Comparison of ENCODE assay signal across 12 mouse cellular contexts in the genomic region with DNA sequence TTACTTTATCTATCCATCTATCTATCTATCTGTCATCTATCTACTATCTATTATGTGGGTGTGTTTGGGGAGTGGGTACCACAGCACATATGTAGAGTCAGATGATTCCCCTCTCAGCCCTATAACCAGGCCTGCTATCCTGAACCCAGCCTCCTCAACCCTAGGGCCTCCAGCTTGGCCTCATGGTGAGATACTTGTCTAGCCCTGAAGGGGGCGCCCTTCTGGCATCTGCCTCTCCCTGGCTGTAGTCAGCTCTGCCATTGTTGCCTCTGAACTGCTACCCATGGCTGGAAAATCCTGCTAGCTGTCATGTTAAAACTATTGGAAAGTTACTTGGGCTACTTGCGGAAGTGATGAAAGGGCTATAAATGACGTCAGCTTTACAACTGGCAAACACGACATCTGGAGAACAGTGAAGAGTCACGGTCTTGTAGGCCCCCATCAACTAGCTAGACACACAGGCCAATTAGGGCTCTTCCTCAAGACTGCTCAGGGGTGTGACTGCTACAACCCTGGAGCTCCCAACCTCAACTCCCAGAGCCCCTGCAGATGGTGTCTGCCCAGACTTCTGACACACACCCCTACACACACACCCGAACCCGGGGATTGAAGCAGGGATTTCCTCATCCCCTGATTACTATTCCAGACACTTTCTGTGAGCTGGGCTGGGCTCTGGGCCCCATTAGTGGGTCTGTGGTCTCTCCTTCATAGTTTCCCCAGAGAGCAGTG.
A peak's percentile ranks its signal among the peaks of the same experiment; 100 is the strongest.
DNase-seq lines count a peak whose midpoint lies in the region; ATAC-seq and TF ChIP-seq lines count a peak whose summit lies in the region.
"Had no signal": no experiment of that assay in that cellular context is flagged by ENCODE, and none has a peak within 500 bp of the region (broad histone marks: within the 10 kb centered on the region; RNA-seq: fewer than 3 reads in every experiment).

No protein-coding gene starts in this region.

- H3K4me3 ChIP-seq in lung, adult 2 months (replicated peaks; ENCODE audit: extremely low read depth, low read depth, low read length) = no peak overlapping the region
- no peak overlapping the region for H3K4me3 ChIP-seq in lung, postnatal 0 days (ENCODE audit: low read depth, low read length)
- no peak overlapping the region for H3K4me3 ChIP-seq in intestine, embryonic 15.5 days (replicated peaks)
- H3K4me3 ChIP-seq: forebrain, embryonic 12.5 days; neural tube, embryonic 12.5 days had no signal

- H3K4me2 ChIP-seq in lung, postnatal 0 days (replicated peaks; ENCODE audit: low read depth, low read length) = no peak overlapping the region
- no peak overlapping the region for H3K4me2 ChIP-seq in intestine, embryonic 15.5 days (replicated peaks)
- H3K4me2 ChIP-seq: forebrain, embryonic 12.5 days; neural tube, embryonic 12.5 days had no signal

- TF ChIP-seq CTCF in lung, adult 2 months (IDR thresholded peaks at IDR 0.05; ENCODE audit: insufficient read depth, low read length) = 0 out of 2 replicates have a peak, but pooled peaks have one; percentile 9
- no peak; the same call in 1 of the 2 replicates for TF ChIP-seq CTCF in lung, postnatal 0 days (IDR thresholded peaks at IDR 0.05)

- no peaks in the 10 kb centered on the region for H3K27me3 ChIP-seq in lung, postnatal 0 days (replicated peaks; ENCODE audit: insufficient read depth, low read length)
- no peaks in the 10 kb centered on the region for H3K27me3 ChIP-seq in intestine, embryonic 15.5 days (replicated peaks)
- H3K27me3 ChIP-seq: forebrain, embryonic 12.5 days; neural tube, embryonic 12.5 days had no signal

- H3K27ac ChIP-seq in lung, postnatal 0 days (ENCODE audit: low read length) = no peak overlapping the region
- H3K27ac ChIP-seq in intestine, embryonic 15.5 days = no peak overlapping the region
- H3K27ac ChIP-seq: forebrain, embryonic 12.5 days; neural tube, embryonic 12.5 days had no signal

- no peak overlapping the region for H3K9ac ChIP-seq in lung, postnatal 0 days (replicated peaks; ENCODE audit: low read depth)
- H3K9ac ChIP-seq in intestine, embryonic 15.5 days = no peak overlapping the region
- H3K9ac ChIP-seq: forebrain, embryonic 12.5 days; neural tube, embryonic 12.5 days had no signal

- ATAC-seq in lung, postnatal 0 days = no peak
- ATAC-seq in intestine, embryonic 15.5 days = peak; percentile 67

- H3K9me3 ChIP-seq in lung, postnatal 0 days (ENCODE audit: low read length) = no peaks in the 10 kb centered on the region
- no peaks in the 10 kb centered on the region for H3K9me3 ChIP-seq in intestine, embryonic 15.5 days
- H3K9me3 ChIP-seq: forebrain, embryonic 12.5 days; neural tube, embryonic 12.5 days had no signal

- no peak for TF ChIP-seq EP300 in lung, postnatal 0 days (IDR thresholded peaks at IDR 0.05)

- no peak for DNase-seq in lung, adult 2 months
- DNase-seq in lung, postnatal 0 days (ENCODE audit: low spot score) = no peak
- peak; percentile 18 for DNase-seq in T-cell, adult 2 months (ENCODE audit: low spot score)
- peak; percentile 10 for DNase-seq in thymus, postnatal 0 days (ENCODE audit: low spot score)
- DNase-seq in right cerebral cortex, adult 2 months (ENCODE audit: low spot score in 2 of 2) = no peak
- DNase-seq in embryo, embryonic 10.5 days (ENCODE audit: low spot score) = no peak
- DNase-seq: embryo, embryonic 11 days; kidney, postnatal 4 days; lung, postnatal 14 days had no signal

- no peaks in the 10 kb centered on the region for H3K36me3 ChIP-seq in lung, postnatal 0 days (ENCODE audit: insufficient read depth, low read length)
- H3K36me3 ChIP-seq in intestine, embryonic 15.5 days = no peaks in the 10 kb centered on the region
- H3K36me3 ChIP-seq: forebrain, embryonic 12.5 days; neural tube, embryonic 12.5 days had no signal

- no peak for TF ChIP-seq POLR2A in lung, adult 2 months (IDR thresholded peaks at IDR 0.05; ENCODE audit: borderline replicate concordance, extremely low read depth, low read depth, low read length)

- no peaks in the 10 kb centered on the region for H3K4me1 ChIP-seq in lung, adult 2 months (ENCODE audit: control insufficient read depth, insufficient read depth, low read length)
- H3K4me1 ChIP-seq in lung, postnatal 0 days (ENCODE audit: insufficient read depth, low read depth, low read length) = no peaks in the 10 kb centered on the region
- no peaks in the 10 kb centered on the region for H3K4me1 ChIP-seq in intestine, embryonic 15.5 days (replicated peaks)
- H3K4me1 ChIP-seq: forebrain, embryonic 12.5 days; neural tube, embryonic 12.5 days had no signal

- 75% methylated on average over 7 of the region's 7 CpGs for WGBS in lung, adult 2 months
- 63% methylated on average over 7 of the region's 7 CpGs for WGBS in lung, postnatal 0 days
- 37% methylated on average over 7 of the region's 7 CpGs for WGBS in intestine, embryonic 15.5 days

Comparison
In these comparisons a context has a peak if more than half of its experiments do, and no peak if none do; other contexts are left out.
1. DNase-seq: peak in T-cell, adult 2 months (single experiment) and thymus, postnatal 0 days (single experiment); none in lung, adult 2 months (single experiment), lung, postnatal 0 days (single experiment), right cerebral cortex, adult 2 months (0 of 2) and embryo, embryonic 10.5 days (single experiment).